Mouse (Mus musculus) spleen, postnatal 36 days (tissue): Measurements from ENCODE around the gene Chrm3.

ENCODE experiments used
- DNase-seq, 2 experiments: peaks; one replicate each; pipeline ENCODE4 v3.0.0; 2022; ENCODE audit warnings: low spot score in 2 of 2, mixed read lengths in 1 of 2

The Chrm3 gene

DNA sequence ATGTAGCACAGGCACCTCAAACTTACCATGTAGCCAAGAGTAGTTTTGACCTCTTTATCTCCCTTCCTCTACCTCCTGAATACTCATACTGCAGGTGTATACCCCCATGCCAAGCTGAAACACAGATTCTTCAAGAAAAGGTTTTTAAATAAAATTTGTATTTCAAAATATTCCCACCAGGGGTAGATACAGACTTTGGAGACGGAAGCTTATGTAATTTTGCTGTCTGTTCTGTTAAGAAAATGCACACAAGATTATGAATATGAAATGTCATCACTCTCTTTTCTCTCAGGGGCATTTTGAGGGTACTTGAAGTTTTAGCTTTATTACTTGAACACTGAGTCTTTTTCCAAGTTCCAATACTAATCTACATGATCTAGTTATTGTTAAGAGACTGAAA, 469.6 kb downstream of the Chrm3 start:
- no peak for DNase-seq

DNA sequence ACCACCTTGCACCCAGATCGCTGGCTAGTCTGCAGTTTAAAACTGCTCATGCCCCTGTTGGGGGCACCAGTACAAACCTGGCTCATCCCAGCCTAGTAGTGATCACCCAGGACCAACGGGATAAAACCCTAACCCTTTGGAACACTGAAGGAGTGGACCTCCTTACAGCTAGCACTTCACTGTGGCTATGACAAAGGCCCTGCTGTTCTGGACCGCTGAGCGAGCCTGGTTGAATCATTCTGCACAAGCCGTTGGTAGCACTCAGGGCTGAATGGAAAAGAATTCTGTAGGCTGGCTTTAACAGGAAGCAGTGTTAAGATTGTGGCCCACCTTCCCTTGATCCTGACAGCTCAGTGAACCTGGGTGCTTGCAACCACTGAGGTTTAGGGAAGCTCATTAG, 470.2 kb downstream of the Chrm3 start:
- DNase-seq: no peak

DNA sequence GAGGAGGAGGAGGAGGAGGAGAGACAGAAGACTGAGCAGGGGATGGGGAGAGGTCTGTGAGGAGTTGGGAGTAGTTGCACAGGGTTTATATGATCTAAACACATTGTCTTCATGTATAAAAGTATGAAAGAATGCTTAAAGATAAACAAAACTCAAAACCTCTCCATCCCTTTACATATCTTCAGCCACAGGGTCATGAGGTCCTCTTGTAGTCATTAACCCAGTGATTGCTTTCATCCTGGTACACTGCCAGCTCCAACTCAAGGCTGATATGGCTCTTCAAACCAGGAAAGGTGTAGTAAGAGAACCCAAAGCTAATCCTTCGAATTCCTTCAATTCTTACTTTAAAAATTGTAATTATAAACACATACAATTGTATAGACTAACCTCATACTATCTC, 470.7 kb downstream of the Chrm3 start:
- DNase-seq: no peak

DNA sequence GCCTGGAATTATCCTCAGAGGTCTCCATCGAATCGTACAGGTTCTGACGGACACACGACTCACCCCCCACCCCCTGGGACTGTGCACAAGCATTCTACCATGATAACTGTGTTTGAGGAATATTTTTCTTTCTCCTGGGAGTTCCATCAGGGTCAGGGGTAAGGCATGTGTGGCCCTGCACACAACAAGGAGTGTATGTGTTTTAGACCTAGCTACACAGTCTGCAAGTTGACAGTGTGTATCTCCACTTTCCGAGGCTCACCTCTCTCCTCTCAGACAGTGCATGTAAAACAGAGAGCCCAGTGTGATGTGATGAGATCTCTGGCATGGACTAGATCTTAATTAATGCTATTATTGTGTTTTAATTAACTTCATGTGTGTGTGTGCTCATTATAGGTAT, 472.4 kb downstream of the Chrm3 start:
- no peak for DNase-seq

DNA sequence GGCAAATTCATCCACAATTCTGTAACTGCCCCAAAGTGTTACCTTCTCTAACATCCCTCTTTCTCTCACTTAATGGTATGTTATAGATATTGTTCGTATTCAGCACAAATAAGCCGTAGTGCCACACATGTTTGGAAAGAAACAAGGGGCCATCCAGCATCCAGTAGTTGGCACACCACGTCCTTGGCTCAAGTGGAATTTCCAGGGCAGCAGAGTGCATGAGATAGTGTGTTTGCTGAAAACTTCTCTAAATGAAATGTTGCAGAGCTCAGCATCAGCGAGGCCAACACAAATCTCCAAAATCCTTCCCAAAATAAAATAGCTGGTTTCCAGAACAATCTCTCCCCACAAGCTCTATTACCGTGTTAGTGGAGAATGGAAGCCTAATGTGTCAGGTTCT, 473.4 kb downstream of the Chrm3 start:
- DNase-seq: no peak

DNA sequence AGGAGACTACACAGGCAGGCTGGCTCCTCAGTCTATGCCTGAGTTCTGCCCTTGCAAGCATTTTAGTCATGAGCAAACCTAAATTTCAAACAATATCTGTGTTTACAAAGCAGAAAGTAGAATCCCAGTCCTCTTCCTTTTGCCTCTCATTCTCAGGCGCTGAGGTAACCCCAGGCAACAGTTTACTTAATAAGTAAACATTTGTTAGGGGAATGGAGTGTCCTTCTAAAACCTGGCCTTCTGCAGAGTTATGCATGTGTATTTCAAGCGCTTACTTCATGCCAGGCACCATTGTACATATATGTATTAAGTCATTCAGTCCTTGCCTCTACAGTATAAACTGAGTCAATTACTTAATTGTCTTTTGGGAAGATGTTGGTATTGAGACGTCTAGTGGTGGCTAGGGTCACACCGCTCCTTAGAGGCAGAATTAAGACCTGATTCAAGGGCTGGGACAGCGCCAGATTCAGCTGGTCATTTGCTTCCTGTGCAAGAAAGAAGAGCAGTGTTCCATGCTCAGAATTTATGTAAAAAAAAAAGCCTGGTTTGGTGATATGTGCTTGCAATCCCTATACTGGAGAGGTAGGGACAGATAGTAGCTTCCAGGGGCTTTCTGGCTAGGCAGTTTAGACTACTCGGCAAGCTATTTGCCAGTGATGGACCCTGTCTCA, 474.0 kb downstream of the Chrm3 start:
- no peak for DNase-seq

DNA sequence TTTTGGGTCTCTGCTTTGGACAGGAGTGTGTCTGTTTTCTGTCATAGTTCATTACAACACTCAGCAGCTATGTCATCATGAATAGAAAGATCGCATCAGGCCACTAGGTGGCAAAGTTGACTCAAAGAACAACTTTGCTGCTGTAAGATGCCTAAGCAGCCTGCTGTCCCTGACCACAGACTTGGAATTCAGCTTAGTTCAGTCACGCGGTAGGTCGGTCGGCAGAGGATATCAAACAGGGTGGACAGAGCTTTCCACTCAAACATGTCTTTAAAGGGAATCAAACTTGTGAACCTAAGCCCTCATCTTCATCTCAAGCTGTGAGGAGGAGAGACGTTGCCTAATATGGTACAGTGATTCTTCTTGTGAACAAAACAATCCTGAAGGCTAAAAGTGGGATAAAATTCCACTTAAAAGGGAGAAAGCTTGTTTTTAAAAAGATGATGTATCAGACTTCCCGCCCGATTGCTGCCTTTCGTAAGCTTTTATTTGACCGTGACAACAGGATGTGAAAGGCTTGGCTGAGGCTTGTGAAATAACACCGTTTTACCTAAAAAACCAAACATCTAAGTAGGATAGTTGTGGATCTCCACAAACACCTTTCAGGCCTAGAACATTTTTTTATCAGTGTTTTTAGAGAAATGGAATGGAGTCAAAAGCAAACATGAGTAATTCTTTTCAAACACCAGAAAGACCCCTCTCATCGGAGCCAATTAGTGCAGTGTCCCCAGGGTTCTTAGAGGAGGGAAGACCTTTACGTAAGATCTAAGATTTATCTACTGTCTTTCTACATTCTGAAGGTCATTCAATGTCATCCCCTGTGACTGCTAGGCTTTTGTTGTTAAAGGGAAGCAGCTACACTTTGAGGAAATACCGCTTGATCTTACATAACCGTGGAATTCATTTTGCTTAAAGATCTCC, 478.0 kb downstream of the Chrm3 start:
- peak; percentile 31 to 35 for DNase-seq

DNA sequence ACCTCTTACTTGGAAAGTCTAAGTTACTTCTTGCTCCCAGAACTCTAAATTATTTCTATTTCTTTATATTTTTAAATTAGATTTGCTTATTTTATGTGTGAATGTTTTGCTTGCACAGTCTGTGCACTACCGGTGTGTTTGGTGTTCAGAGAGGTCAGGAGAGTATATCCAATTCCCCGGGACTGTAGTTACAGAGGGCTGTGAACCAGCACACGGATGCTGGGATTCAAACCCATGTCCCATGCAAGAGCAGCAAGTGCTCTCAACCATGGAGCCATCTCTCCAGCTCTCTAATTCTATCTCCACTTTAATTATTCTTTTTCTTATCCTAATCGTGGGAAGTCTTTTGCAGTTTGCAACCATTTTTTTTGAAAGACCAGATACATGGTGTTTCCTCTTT, 478.7 kb downstream of the Chrm3 start:
- no peak for DNase-seq

DNA sequence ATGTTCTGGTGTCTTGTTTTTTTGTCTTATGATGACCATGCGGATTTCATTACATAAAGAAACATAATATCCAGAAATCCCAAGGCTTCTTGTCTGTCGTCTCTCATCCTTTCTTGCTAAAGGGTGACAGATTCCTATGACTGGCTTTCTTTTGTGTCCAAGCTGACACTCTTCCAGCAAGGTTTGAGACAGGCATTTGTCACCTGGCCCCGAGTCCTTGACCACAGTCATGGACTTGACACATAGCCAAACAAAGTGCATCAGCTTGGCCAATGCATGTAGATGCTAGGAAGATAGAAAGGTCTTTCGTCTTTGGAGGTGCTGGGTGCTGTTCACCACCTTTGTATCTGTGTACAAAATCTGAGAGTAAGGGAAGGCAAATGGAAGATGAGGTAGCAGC, 480.2 kb downstream of the Chrm3 start:
- no peak for DNase-seq

DNA sequence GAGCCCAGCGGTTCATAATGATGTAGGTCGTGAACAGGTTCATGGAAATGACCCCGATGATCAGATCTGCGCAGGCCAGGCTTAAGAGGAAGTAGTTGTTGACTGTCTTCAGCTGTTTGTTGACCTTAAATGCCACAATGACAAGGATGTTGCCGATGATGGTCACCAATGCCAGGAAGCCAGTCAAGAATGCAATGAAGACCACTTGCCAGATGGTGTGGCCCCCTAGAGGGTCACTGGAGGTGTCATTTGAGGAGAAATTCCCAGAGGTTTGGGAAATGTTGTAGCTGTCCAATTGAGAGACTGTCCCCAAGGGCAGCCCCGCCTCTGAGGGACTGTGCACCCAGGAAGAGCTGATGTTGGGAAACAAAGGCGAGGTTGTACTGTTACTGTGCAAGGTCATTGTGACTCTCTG, 482.0 kb downstream of the Chrm3 start:
- no peak for DNase-seq

DNA sequence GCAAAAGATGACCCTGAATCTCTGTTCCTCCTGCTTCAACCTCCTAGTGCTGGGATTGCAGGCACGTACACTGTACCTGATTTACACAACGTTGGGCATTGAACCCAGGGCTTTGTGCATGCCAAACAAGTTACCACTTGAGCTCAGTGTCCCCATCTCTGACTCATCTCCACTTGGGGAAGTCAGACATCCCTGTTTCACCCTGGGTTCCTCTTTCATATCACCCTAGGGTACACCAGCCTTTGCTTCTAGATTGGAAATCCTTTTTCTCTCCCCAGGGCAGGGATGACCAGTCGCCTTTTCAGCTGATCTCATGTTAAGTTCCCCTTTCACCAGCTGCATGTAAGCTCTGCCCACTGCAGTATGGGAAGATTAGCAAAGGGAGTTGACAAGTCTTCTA, 487.3 kb downstream of the Chrm3 start:
- peak; percentile 32 to 50 for DNase-seq

DNA sequence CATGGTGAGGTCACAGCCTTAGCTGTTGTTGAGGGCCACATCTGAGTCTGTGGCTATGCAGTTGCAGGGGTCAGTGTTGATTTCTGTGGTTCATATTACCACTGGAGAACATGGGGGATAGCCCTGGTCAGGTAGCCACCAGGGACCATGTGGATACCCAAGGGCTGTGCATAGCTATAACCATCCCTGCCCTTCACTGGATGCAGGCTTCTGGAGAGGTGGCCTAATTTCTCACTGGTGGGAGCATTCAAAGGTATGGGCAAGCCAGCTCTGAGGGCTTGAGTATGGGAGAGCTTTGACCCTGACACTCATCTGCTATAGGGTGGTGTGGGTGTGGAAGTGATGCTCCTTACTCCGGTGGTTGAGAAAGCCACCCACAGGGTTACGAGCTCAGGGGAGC, 494.5 kb downstream of the Chrm3 start:
- no peak for DNase-seq

DNA sequence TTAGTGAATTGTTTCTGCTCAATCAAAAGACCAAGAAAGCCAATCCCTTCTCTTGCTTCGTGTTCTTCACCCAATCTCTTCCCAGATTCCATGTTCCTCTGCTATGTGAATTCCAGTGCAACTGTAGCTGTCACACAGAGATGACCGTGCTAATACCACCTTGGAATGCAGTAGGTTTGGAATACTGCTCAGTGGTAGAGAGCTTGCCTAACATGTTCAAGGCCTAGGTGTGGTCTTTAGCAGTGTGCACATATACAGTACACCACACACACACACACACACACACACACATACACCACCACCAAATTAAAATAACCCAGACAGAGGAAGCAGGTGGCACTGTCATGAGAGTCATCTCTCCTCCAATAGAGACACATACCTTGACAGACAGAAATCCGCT, 513.1 kb downstream of the Chrm3 start:
- DNase-seq: no peak

DNA sequence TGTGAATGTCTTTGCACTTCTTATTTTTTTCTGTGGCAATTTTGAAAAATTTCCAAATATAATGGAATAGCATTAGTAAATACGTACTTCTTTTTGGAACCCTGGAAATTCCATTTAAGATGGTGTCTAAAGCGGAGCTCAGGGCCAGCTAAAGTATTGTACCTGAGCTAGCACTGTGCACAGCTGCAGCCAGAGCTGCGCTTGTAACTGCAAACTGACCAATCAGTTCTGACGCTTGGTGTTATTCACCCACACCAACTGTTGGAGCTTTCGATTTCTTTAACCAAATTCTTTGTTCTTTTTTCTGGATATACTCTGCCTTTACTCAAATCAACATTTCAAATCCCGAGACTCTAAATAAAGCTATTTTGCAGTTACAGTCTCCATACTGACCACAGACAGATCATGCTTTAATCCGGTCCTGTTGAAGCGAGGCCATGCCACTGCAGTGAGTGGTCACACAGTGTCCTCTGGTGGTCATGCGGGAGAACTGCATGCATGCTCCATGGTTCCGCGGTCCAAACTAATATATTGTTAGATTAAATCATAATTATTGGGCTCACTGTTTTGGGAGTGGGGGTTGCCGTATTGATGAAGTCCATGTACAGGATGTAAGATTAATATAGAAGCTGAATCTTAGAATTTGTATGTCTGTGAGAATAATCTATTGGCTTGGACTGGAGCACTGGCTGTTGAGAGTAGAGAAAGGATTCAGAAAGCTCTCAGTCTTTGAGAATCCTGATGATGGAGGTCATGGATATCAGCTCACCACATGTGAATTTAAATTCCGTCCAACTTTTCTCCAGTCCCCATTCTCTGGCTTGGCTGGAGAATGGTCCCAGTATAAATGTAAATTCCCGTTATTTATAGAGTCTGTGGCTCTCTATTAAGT, 513.9 kb downstream of the Chrm3 start:
- peak in 1 of 2 experiments; percentile 19 for DNase-seq

DNA sequence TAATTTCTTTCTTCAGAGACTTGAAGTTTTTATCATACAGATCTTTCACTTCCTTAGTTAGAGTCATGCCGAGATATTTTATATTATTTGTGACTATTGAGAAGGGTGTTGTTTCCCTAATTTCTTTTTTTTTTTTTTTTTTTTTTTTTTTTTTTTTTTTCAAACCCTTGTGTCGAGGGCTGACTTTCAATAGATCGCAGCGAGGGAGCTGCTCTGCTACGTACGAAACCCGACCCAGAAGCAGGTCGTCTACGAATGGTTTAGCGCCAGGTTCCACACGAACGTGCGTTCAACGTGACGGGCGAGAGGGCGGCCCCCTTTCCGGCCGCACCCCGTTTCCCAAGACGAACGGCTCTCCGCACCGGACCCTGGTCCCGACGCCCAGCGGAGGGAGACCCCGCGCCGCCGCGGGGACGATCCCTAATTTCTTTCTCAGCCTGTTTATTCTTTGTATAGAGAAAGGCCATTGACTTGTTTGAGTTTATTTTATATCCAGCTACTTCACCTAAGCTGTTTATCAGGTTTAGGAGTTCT, 526.4 kb downstream of the Chrm3 start:
- peak; percentile 34 to 55 for DNase-seq

DNA sequence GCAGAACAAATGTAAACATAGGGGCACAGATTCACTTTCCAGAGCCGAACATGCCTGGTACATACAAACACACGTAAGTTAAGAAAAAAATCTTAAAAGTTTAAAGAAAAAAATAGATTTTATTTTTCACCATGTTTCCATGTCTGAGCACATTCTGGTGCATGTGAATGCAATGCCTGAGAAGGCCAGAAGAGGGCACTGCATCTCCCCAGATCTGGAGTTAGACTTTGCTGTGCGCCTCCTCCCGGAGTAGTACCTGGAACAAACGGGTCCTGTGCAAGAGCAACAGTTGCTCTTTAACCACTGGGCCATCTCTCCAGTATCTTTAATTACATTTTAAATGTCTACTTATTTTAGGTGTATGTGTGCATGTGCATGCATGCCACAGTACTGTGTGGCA, 534.4 kb downstream of the Chrm3 start:
- DNase-seq: peak; percentile 10 to 14
